Mouse (Mus musculus): ENCODE measurements at regions not wholly inside any gene's neighbourhood (a gene's known extent, or its start where the extent isn't known, plus 50 kb on each side); places are given as distances from the start of the nearest gene placed in this dataset.

DNA sequence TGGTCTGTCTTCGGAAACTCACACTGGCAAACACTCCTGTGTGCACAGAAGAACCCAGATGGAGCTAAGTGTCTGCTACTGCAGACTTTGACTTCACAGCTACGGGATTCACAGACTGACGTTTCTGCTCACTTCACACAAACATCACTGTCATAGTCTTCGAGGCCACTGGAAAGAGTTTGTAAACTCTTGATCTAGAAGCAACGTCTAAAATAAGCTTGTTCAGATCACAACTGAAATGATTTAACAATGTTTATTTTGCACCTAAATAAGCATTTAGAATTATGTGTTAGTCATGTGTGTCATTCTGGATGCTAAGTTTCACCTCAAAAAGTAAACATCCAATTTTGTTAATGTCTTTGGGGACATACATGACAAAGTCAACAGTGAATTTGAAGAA, 221.7 kb downstream of the Gm19410 start:
- DNase-seq (ENCODE audit: low spot score in 2 of 2): no peak

DNA sequence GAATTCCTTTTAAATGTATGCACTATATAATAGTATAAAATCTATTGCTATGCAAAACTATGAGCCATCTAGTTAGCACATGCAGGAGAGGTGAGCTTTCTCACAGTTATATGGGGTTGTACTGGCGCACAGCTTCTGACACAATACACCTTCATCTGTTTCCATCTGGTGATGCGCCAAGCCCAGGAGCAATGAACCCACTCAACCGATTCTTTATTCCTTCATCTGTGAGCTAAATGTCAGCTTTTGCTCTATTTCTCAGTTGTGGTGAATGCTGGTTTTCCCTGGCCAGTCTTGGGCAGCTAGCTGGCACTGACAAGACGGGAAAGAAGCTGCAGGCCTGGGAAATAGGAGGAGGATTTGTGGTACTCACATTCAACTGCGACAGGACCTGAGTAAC, 225.4 kb downstream of the Gm19410 start:
- no peak for DNase-seq (ENCODE audit: low spot score in 2 of 2)

DNA sequence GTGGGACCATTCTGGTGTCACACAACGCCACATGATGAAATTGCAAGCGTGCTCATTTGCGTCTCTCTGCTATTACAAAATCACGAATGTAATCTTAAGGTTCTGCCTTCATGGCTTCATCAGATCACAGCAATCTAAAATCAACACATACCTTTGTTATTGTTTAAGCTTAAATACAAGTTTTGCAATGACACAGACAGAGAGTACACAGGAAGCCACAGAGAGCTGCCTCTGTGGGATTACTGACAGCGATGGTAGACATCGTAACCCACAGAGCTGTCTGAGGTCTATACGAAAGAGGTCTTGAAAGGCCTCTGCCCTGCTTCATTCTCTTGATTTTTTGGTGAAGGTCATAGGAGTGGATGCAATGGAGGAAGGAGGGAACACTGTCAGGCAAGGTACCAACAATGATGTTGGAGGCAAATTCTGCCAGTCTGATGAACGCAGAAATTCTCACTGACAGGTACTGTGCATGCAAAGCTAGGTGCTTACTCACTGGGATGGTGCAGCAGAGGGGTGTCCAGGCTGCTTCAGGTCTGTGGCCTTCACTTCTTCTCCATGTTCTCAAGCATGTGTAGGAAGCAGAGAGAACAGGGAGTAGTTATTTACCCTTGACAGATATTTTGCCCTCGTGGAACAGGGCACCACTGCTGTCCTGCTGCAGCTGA, 226.5 kb downstream of the Gm19410 start:
- DNase-seq (ENCODE audit: low spot score in 2 of 2): no peak

DNA sequence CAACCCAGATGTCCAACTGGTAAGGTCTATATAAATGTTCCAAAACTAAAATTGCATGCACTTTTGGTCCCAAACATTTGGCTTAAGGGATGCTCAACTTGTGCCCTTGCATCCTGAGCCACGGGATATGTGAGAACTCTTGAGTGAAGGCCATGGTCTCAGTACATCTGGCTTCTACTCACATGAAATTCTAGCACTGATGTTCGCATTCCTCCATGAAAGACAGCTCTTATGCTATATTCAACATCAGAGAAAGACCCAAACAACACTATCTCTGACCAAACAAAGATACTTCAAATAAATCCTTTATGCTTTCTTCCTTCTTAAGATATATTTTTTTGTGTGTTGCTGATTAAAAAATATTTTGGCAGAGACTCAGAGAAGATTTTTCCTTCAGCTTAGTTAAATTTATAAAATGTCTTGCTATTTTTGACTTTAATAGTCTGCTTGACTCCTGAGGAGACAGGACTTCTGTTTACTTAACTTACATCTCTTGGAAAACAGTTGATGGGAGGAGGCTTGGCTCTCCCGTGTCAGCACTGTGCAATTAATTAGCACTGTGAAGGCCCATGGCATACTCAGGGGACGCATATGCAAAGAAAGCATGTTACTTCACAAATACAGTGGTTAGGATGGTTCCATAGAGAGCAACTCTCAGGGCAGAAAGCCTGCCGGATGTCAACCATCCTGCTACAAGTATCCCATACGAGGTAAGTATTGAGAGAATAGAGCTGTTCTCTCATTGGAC, 230.9 kb downstream of the Gm19410 start:
- no peak for DNase-seq (ENCODE audit: low spot score in 2 of 2)

DNA sequence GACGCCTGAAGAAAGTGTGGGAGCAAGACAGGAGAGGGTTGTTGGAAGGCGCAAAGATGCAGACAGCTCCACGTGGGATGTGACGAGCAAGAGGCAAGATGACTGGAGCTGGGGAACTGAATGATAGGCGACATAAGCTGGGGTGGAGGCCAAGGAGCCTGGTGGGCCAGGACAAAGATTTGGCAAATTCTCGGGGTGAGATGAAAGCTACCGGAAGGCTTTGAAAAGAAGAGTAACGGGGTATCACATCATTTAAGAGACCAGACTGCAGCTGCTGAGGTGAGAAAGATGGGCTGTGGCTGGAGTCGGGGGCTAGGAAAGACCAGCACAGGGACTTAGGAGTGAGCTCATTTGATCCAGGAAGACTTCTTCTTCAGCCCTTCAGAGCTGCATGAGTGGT, 234.0 kb downstream of the Gm19410 start:
- DNase-seq (ENCODE audit: low spot score in 2 of 2): no peak

DNA sequence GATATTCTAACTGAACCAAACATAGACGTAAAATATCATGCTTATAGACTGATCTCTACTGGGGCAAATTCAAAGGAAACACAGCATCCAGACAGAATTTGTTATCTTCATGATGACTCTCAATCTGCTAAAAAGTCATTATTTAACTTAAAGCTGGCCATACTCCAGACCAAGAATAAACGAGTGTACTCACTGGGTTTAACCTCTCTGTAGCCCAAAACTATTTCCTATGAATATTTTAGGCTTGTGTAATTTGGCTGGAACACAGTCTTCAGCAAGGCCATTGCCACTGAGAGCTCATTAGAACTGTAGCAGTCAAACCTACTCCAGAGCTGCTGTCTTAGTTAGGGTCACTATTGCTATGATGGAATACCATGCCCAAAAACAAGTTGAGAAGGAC, 238.8 kb downstream of the Gm19410 start:
- no peak for DNase-seq (ENCODE audit: low spot score in 2 of 2)

DNA sequence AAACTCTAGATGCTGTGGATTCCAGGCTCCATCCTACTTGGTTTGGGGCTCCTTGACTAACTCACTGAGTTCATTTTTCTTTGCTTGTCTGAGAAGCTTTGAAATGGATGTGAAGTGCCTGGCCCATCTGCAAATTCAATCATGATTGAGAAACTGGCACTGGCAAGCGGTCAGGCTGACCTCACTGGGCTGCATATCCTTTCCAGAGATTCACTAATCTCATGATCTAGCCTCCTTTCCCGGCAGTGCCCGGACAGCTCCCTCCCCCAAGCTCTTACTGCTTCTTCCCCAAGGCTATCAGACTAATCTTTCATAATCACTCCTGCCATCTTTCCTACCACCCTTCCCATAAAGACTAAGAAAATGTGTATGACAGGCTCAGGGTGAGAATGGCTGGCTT, 239.9 kb downstream of the Gm19410 start:
- DNase-seq (ENCODE audit: low spot score in 2 of 2): no peak

DNA sequence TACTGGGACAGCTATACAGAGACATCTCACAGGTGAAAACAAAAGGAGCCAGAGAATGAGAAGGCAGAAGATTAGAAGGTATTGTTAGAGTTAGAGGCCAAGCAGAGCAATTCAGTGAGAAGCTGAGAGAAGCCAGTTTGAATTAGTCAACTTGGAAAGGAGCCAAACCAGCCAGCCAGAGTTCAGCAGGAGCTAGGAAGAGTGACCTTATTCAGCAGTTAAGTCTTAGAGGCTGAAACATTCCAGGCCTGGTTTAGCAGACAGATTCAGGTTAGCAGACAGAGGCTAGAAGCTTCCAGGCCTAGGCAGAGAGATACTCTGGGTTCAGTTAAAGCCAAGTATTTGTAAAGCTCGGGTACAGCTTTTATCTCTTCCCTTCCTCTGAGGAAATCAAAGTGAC, 242.1 kb downstream of the Gm19410 start:
- DNase-seq (ENCODE audit: low spot score in 2 of 2): no peak

DNA sequence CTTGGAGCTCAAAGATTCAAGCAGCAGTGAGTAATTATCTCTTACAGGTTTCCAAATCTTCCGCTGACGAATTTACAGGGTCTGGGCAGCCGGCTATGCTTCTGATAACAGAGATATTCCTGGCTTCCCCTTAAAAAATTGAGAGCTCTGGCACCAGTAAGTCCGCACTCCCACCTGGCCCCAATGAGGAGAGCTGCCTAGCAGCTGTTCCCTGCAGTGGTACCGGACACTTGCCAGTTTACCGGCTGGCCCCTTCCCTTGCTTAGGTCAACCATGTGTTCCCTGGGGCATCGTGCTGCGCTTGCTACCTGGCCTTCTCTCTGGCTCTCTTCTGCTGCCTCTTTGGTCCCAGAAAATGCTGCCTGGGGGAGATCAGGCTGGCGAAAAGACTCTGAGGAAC, 244.0 kb downstream of the Gm19410 start:
- DNase-seq (ENCODE audit: low spot score in 2 of 2): no peak

DNA sequence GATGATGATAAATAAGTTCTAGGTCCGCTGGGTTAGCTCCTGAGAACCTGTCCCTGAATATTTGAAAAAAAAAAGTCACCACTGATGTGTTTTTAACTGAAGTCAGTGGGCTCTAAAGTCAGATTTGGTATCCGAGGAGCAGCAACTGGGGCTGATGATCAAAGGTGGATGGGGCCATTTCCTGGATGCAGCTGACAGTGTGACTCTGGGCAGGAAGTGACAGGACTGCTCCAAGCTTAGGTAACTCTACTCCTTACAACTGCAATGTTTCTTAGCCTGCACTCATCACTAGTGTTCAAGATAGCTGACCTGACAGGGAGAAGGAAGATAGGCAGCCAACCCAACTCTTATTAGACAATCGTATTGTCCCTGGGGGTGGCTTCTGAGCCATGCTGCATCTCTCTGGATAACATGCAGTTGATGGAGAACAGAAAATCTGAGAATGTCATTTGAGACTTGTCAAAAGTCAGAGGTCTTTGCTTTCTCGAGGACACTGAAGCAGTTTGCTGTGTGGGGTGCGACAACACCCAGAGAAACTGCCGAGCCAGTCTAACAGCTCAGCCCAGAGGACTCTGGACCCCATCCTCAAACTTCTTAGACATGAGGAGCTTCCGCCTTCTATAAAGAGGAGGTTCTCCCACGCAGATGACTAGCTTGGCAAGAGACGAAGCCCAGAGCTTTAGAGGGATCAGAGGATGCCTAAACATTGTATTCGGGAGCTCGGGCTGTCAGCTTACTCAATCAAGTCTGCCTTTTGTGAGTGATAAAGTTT, 245.0 kb downstream of the Gm19410 start:
- no peak for DNase-seq (ENCODE audit: low spot score in 2 of 2)

DNA sequence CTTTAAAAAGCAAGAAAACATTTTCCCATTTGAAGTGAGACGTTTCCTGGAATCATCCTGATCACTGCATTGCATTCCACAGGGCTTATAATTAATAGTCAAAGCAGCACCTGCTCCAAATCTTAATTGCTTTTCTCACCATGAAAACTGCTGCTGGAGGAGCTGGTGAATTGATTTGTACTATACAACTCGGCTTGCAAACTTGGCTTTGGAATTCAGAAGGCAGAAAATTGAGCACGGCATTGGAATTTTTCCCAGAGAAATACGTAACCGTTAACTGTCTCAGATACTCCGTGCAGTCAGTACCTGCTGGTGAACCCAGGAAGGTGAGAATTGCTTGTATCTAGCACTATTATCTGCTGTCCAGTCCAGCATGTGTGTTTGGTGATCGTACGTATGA, 249.3 kb downstream of the Gm19410 start:
- no peak for DNase-seq (ENCODE audit: low spot score in 2 of 2)

DNA sequence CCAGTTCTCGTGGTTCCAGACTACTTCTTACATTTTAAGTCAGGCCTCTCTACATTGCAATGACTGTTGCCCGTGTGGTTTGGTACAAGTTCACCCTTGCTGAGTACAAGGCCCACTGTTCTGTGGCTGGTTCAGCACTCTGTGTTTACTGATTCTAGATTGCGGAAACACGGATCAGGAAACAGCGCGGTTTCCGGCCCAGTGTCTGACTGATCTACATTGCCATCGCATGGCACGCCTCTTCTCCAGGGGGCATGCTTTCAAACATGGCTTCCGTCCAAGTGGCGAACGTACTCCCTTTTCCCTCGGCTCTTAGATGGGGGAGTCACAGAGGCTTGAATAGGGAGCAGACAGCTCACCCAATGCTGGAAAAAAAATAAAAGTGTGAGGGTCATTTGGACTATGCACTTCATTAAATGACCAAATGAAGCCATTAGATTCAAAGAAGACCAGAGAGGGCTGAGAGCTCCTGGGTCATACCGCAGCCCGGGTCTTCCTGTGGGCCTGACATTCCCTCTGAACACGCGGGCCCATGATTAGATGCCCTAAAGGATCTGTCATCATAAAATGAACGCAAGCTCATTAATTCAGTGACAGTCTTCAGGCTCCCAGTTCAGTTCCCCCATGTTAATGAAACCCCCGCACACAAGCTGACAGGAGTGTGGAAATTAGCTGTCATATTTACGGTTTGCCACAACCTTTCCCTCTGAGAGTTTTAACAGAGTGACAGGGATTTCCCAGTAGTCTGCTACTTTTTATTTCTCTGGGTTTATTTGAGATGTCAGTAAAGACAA, 250.9 kb downstream of the Gm19410 start:
- DNase-seq (ENCODE audit: low spot score in 2 of 2): no peak

DNA sequence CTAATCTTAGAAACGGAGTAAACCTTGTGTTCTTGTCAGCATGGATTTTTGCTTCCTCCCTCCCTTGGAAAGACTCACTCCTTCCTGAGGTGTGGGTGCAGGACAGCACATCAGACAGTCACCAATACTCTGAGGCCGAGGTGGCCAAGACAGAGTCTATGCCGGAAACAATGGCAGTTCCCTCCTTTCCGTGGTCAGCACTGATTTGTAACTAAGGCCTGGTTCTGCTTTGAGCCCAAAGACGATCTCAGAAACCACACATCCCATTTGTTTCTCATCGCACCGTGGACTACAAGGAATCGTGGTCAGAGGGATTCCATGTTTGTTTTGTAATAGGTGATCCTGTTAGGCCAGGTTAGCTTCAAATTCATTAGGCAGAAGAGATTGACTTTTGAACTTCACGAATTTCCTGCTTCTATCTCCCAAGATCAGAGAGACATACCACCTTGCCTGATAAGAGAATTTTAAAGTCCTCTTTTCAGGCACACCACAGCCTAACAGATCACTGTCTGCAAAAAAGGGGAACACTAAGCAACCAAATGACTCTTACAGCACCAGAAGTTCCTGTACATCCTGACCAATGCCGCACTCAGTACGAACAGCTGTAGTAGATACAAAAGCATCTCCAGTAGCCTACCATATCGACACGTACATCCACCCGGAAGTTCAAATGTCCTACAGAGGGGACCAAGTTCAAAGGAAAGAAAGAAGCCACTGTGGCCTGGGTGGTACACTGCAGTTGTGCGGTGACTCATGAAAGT, 253.6 kb downstream of the Gm19410 start:
- DNase-seq (ENCODE audit: low spot score in 2 of 2): no peak

DNA sequence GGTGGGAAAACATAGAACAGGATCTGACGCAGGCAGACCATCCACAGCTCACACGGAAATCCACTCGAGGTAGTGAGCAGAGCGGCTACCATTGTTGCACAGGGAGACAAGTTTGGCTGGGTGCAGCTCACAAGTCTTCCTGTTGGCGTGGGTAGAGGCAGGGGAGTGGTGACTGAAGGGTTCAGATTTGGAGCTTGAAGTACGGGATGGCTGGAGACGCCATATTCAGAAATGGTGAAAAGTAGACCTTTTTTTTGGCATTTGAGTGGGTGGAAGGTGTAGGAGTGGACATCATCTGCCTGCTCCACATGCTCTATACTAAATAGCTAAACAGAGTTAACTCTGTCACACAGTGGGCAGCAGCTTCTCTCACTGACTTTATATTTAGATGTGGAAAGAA, 254.3 kb downstream of the Gm19410 start:
- no peak for DNase-seq (ENCODE audit: low spot score in 2 of 2)

DNA sequence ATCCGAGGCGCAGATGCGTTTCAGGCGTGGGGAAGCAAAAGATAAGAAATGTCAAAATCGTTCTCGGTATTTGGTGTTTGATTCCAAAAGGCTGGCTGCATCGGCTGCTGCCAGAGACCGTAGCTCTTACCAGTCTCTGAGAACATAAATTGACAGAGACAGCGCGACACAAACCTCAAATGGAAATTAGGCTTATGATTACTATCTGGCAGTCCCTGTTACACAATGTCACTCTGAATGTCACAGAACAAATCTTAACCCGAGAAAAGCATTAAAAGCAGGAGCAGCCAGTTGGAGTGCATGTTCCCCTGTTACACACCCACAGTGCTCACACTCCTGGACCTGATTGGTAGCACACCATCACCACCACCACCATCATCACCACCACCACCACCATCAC, 262.0 kb downstream of the Gm19410 start:
- DNase-seq (ENCODE audit: low spot score in 2 of 2): no peak

DNA sequence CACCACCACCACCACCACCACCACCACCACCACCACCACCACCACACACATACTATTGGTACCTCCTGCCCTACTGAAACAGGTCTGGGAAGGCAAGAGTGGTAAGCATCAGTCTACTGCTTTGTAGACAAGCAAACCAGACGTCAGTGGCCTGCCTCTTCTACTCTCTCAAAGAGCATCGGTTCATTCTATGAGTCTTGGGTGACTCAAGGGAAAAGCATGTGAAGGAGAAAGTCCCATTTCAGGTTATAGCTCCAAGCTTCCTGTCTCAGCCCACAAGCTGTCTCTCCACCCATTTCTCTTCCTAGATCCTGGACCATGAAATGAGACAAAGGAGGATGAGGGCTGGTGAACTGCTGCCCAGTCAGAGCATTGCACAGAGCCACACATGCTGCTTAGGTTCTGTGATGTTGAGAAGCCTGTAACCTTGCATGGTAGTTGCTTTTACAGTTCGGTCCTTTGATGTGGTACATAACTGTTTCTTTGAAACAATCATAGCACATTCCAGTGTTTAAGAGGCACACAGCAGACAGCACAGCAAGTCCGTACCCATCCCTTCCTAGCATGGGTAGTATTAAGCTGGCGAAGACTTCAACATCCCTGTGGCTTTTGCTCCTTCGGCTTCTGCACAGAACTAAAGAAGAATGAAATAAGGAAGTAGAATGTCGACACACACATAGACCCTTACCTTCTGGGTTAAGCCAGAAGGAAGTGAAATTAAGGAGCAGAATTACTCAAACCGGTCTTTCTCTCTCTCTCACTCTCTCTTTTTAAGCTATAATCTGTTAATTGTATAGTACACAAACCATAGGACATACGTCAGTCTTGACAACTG, 262.7 kb downstream of the Gm19410 start:
- DNase-seq (ENCODE audit: low spot score in 2 of 2): no peak

DNA sequence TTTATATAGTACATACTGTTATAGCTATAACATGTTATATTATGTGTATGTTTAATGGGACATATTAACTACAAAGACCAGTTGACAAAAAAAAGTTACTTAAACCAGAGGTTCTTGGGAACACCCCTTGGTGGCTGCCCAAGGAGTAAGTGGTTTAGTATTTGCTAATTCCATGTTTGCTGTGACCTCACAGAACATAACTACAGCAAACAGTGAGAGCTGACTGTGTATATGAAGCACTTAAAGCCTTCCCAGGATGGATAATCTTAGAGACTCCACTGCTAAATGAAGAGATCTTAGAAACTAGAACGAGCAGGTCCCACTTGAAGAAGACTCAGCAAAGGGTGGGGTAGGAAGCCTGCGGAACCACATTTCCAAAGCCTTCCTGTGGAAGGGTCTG, 263.9 kb downstream of the Gm19410 start:
- DNase-seq (ENCODE audit: low spot score in 2 of 2): no peak

DNA sequence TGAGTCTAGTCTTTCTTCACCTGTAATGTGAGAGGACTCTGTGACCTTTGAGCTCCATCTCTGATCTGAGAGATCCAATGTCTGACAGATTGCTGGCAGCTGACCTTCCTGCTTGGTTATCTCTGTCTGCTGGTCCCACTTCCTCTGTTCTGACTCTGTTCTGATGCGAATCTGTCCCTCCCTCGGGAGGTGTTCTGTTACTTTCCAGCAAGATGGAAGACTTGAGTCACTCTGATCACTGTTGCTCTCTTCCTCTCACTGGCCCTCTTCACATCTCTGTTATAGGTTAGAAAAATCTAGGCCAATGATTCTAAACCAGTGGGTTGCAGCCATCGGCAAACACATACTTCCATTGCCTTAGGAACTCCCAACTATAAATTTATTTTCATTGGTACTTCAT, 264.6 kb downstream of the Gm19410 start:
- DNase-seq (ENCODE audit: low spot score in 2 of 2): no peak

DNA sequence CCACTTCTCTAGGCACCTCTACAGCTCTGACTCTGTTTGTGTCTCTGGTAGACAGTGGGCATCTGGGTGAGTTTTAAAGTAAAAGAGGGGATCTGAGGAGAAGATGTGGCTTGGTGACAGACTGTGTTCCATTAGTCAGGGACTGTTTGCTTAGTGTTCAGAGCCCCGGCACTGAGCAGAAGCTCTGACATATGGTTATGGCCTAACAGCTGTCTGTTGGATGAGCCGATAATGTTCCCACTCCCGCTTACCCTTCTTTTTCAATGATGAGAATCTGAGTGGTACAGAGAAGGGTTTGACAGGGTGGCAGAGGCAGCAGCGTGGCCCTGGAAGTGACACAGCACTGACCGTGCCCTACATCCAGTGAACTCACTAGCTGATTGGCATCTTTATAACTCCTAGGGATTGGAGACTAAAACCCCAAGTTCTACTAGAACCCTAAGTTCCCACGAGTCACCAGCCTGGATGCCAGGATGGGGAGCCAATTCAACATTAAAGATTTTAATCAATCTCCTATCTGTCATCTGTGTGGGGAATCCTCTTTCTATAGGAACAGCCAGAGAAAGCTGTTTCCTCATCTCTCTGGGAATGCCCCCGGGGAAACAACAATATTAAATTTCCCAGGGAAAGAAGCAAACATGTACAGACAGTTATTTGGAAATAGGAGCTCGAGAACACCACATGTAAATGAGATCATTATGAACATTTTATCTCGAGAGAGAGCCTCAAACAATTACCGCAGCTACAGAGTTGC, 266.6 kb downstream of the Gm19410 start:
- DNase-seq (ENCODE audit: low spot score in 2 of 2): no peak

Data from adrenal gland, adult 18-20 months (tissue).